Mouse (Mus musculus) left cerebral cortex, postnatal 10 days (tissue): Measurements from ENCODE around the gene Atad1. TPM values are rescaled to one million over a fixed set of nuclear protein-coding genes. Genes with fewer than 3 reads are reported as not detected.

Experiments used
- DNase-seq, 2 experiments: peaks; one replicate each; pipeline ENCODE4 v3.0.0; 2021 to 2022; ENCODE audit warnings: low spot score in 2 of 2, mixed read lengths in 1 of 2; ENCODE audit errors: extremely low spot score in 1 of 2
- intact Hi-C: fragments of 180-260 bp; cut with DNase I; formaldehyde crosslinking; loops from one replicate; pipeline ENCODE4 v1.15.1; 2025
- total RNA-seq, 2 experiments: library from RNA; stranded (reverse); gene quantifications; 2 replicates each; pipeline ENCODE4 v1.2.3; 2021

The Atad1 gene
- total RNA-seq, 2 experiments from 2014 or later, result 111 to 124 TPM

GRCm38 (mm10) chr19:32754188-32755000 is 14.8 kb upstream of the Atad1 start:
- intact Hi-C loops, result loop anchor here (10.0 kb wide), 1 partner anchor 610 kb away; no protein-coding TSS in a partner anchor

GRCm38 (mm10) chr19:32753386-32753785 is 13.8 kb upstream of the Atad1 start:
- intact Hi-C loops, result loop anchor here (10.0 kb wide), 1 partner anchor 611 kb away; no protein-coding TSS in a partner anchor
- DNase-seq, result no peak

More at GRCm38 (mm10) chr19:32754188-32755000, 14.8 kb upstream of the Atad1 start:
- peak in 1 of 2 experiments; percentile 30 for DNase-seq

- intact Hi-C loops, result loop anchor here (10.0 kb wide), 1 partner anchor 612 kb away; no protein-coding TSS in a partner anchor
Observed at GRCm38 (mm10) chr19:32752357-32752756, 12.8 kb upstream of the Atad1 start.

GRCm38 (mm10) chr19:32749425-32749824 is 9.8 kb upstream of the Atad1 start:
- peak in 1 of 2 experiments; percentile 55 for DNase-seq
- intact Hi-C loops, result no loop called here

More at GRCm38 (mm10) chr19:32752357-32752756, 12.8 kb upstream of the Atad1 start:
- no peak for DNase-seq

GRCm38 (mm10) chr19:32740641-32741345 is 1.2 kb upstream of the Atad1 start:
- intact Hi-C loops, result no loop called here
- no peak for DNase-seq

- DNase-seq, result no peak
- intact Hi-C loops, result no loop called here
Observed at GRCm38 (mm10) chr19:32737844-32738243, 1.7 kb downstream of the Atad1 start.

GRCm38 (mm10) chr19:32732922-32733321 is 6.7 kb downstream of the Atad1 start:
- intact Hi-C loops, result no loop called here
- DNase-seq, result no peak

GRCm38 (mm10) chr19:32729785-32730184 is 9.8 kb downstream of the Atad1 start:
- intact Hi-C loops, result no loop called here
- DNase-seq, result no peak

GRCm38 (mm10) chr19:32726451-32727325 is 12.9 kb downstream of the Atad1 start:
- no peak for DNase-seq
- intact Hi-C loops, result no loop called here

GRCm38 (mm10) chr19:32723817-32724216 is 15.8 kb downstream of the Atad1 start:
- no peak for DNase-seq
- intact Hi-C loops, result no loop called here

GRCm38 (mm10) chr19:32720319-32720718 is 19.3 kb downstream of the Atad1 start:
- no peak for DNase-seq
- intact Hi-C loops, result no loop called here

GRCm38 (mm10) chr19:32717590-32717989 is 22.0 kb downstream of the Atad1 start:
- intact Hi-C loops, result no loop called here
- DNase-seq, result no peak

GRCm38 (mm10) chr19:32715681-32716080 is 23.9 kb downstream of the Atad1 start:
- DNase-seq, result no peak
- intact Hi-C loops, result loop anchor here (2.0 kb wide), 1 partner anchor 511 kb away; no protein-coding TSS in a partner anchor

GRCm38 (mm10) chr19:32715201-32715600 is 24.4 kb downstream of the Atad1 start:
- intact Hi-C loops, result loop anchor here (2.0 kb wide), 1 partner anchor 512 kb away; no protein-coding TSS in a partner anchor
- DNase-seq, result peak; percentile 49 to 79

- intact Hi-C loops, result loop anchor here (2.0 kb wide), 2 partner anchors 43 to 653 kb away; partner anchors contain the start of gene Pten
- no peak for DNase-seq
Observed at GRCm38 (mm10) chr19:32713471-32713870, 26.1 kb downstream of the Atad1 start.

- intact Hi-C loops, result loop anchor here (2.0 kb wide), 2 partner anchors 44 to 654 kb away; partner anchors contain the start of gene Pten
- peak; percentile 70 to 83 for DNase-seq
Observed at GRCm38 (mm10) chr19:32712588-32713042, 27.0 kb downstream of the Atad1 start.

- peak; percentile 83 to 94 for DNase-seq
- intact Hi-C loops, result loop anchor here (2.0 kb wide), 2 partner anchors 45 to 655 kb away; partner anchors contain the start of gene Pten
Observed at GRCm38 (mm10) chr19:32711761-32712541, 27.6 kb downstream of the Atad1 start.

GRCm38 (mm10) chr19:32710288-32710687 is 29.3 kb downstream of the Atad1 start:
- no peak for DNase-seq
- intact Hi-C loops, result no loop called here
